17 mouse cellular contexts compared by ENCODE assay signal in genomic region chr2:117950431-117951336, GRCm38 (mm10).
DNase-seq lines count a peak whose midpoint lies in the region; ATAC-seq lines count a peak whose summit lies in the region.
"Had no signal": no experiment of that assay in that cellular context is flagged by ENCODE, and none has a peak within 500 bp of the region (broad histone marks: within the 10 kb centered on the region; RNA-seq: fewer than 3 reads in every experiment).

No protein-coding gene starts in this region.

- H3K36me3 ChIP-seq in embryonic facial prominence, embryonic 14.5 days (ENCODE audit: control insufficient read depth, insufficient read depth, low read length) = no peaks in the 10 kb centered on the region
- H3K36me3 ChIP-seq in limb, embryonic 15.5 days = no peaks in the 10 kb centered on the region
- H3K36me3 ChIP-seq in midbrain, embryonic 14.5 days (ENCODE audit: control insufficient read depth, insufficient read depth, low read length) = no peaks in the 10 kb centered on the region
- H3K36me3 ChIP-seq: heart, embryonic 12.5 days; liver, embryonic 12.5 days; neural tube, embryonic 15.5 days had no signal

- no peaks in the 10 kb centered on the region for H3K9me3 ChIP-seq in embryonic facial prominence, embryonic 14.5 days (ENCODE audit: control insufficient read depth, low read length)
- H3K9me3 ChIP-seq in limb, embryonic 15.5 days = no peaks in the 10 kb centered on the region
- H3K9me3 ChIP-seq in midbrain, embryonic 14.5 days (ENCODE audit: control insufficient read depth, low read length) = no peaks in the 10 kb centered on the region
- H3K9me3 ChIP-seq: heart, embryonic 12.5 days; liver, embryonic 12.5 days; neural tube, embryonic 15.5 days had no signal

- peak; percentile 36 to 77 for DNase-seq in adrenal gland, adult (ENCODE audit: inconsistent age in 2 of 2, low spot score in 1 of 2)
- DNase-seq in adrenal gland, adult 18-20 months (ENCODE audit: low spot score in 2 of 2) = no peak
- DNase-seq in adrenal gland, postnatal 10 days = peak; percentile 50
- peak; percentile 92 for DNase-seq in embryonic facial prominence, embryonic 14.5 days (ENCODE audit: low spot score)
- no peak for DNase-seq in thymus, postnatal 4 days
- no peak for DNase-seq in midbrain, embryonic 14.5 days
- no peak for DNase-seq in kidney, postnatal 10 days
- DNase-seq: cerebellum, adult 11 months; cerebellum, postnatal 25 days; gastrocnemius, postnatal 25 days; heart, postnatal 36 days; kidney, adult 9 months; right cerebral cortex, postnatal 4 days had no signal

- H3K4me1 ChIP-seq in embryonic facial prominence, embryonic 14.5 days (ENCODE audit: control insufficient read depth, insufficient read depth, low read length) = peaks cover 9% of the 10 kb centered on the region
- H3K4me1 ChIP-seq in limb, embryonic 15.5 days = peaks cover 8% of the 10 kb centered on the region; the same call in 1 of the 2 replicates
- no peaks in the 10 kb centered on the region for H3K4me1 ChIP-seq in midbrain, embryonic 14.5 days (ENCODE audit: control insufficient read depth, insufficient read depth, low read length)
- H3K4me1 ChIP-seq: heart, embryonic 12.5 days; liver, embryonic 12.5 days; neural tube, embryonic 15.5 days had no signal

- WGBS in embryonic facial prominence, embryonic 14.5 days = 42% methylated on average over 5 of the region's 5 CpGs
- WGBS in limb, embryonic 15.5 days = 29% methylated on average over 5 of the region's 5 CpGs
- WGBS in midbrain, embryonic 14.5 days = 73% methylated on average over 5 of the region's 5 CpGs

- peak overlapping the region; percentile 77 for H3K27ac ChIP-seq in embryonic facial prominence, embryonic 14.5 days (replicated peaks; ENCODE audit: low read depth, low read length)
- H3K27ac ChIP-seq in limb, embryonic 15.5 days = peak overlapping the region; percentile 68
- no peak overlapping the region for H3K27ac ChIP-seq in midbrain, embryonic 14.5 days (replicated peaks; ENCODE audit: low read depth, low read length)
- H3K27ac ChIP-seq: liver, embryonic 12.5 days; neural tube, embryonic 15.5 days had no signal

- H3K9ac ChIP-seq in embryonic facial prominence, embryonic 14.5 days (ENCODE audit: low read depth, low read length) = 0 out of 2 replicates have a peak overlapping the region, but pooled peaks have one; percentile 21
- H3K9ac ChIP-seq in limb, embryonic 15.5 days = no peak overlapping the region
- no peak overlapping the region for H3K9ac ChIP-seq in midbrain, embryonic 14.5 days (replicated peaks; ENCODE audit: low read length)
- H3K9ac ChIP-seq: heart, embryonic 12.5 days; liver, embryonic 12.5 days; neural tube, embryonic 15.5 days had no signal

- H3K4me2 ChIP-seq in embryonic facial prominence, embryonic 14.5 days (ENCODE audit: low read depth, low read length) = no peak overlapping the region
- no peak overlapping the region for H3K4me2 ChIP-seq in limb, embryonic 15.5 days
- no peak overlapping the region for H3K4me2 ChIP-seq in midbrain, embryonic 14.5 days (ENCODE audit: low read length)
- H3K4me2 ChIP-seq: heart, embryonic 12.5 days; liver, embryonic 12.5 days; neural tube, embryonic 15.5 days had no signal

- peak; percentile 89; the same call in 1 of the 2 replicates for ATAC-seq in embryonic facial prominence, embryonic 14.5 days (ENCODE audit: low read depth)
- no peak for ATAC-seq in limb, embryonic 15.5 days (ENCODE audit: insufficient number of reproducible peaks, low FRiP score, low TSS enrichment, low read depth)
- no peak for ATAC-seq in midbrain, embryonic 14.5 days (ENCODE audit: low FRiP score, low TSS enrichment)
- ATAC-seq: liver, embryonic 12.5 days had no signal

- no peaks in the 10 kb centered on the region for H3K27me3 ChIP-seq in embryonic facial prominence, embryonic 14.5 days (replicated peaks; ENCODE audit: control insufficient read depth, insufficient read depth, low read length)
- no peaks in the 10 kb centered on the region for H3K27me3 ChIP-seq in limb, embryonic 15.5 days
- no peaks in the 10 kb centered on the region for H3K27me3 ChIP-seq in midbrain, embryonic 14.5 days (ENCODE audit: control insufficient read depth, insufficient read depth, low read length)
- H3K27me3 ChIP-seq: heart, embryonic 12.5 days; liver, embryonic 12.5 days; neural tube, embryonic 15.5 days had no signal

- H3K4me3 ChIP-seq in embryonic facial prominence, embryonic 14.5 days (ENCODE audit: low read depth, low read length) = no peak overlapping the region
- H3K4me3 ChIP-seq in limb, embryonic 15.5 days = no peak overlapping the region
- no peak overlapping the region for H3K4me3 ChIP-seq in midbrain, embryonic 14.5 days (replicated peaks; ENCODE audit: low read depth, low read length)
- H3K4me3 ChIP-seq: heart, embryonic 12.5 days; liver, embryonic 12.5 days; neural tube, embryonic 15.5 days had no signal

Comparison
In these comparisons a context has a peak if more than half of its experiments do, and no peak if none do; other contexts are left out.
1. DNase-seq: peak in adrenal gland, adult (2 of 2), adrenal gland, postnatal 10 days (single experiment) and embryonic facial prominence, embryonic 14.5 days (single experiment); none in adrenal gland, adult 18-20 months (0 of 2), thymus, postnatal 4 days (single experiment), midbrain, embryonic 14.5 days (single experiment) and kidney, postnatal 10 days (single experiment).